Mouse (Mus musculus): ENCODE measurements around the gene Tomt.

The Tomt gene

GRCm38 (mm10) chr7:101857094-101857493 lies 49.1 kb downstream of the Tomt start, which contains the start of gene Folr2:
Gene Folr2, minus strand, starts transcription at chr7:101857194.
- no peak for DNase-seq (ENCODE audit: low spot score)

GRCm38 (mm10) chr7:101853816-101854215 lies 52.3 kb downstream of the Tomt start:
- DNase-seq (ENCODE audit: low spot score): no peak

- no peak for DNase-seq (ENCODE audit: low spot score)
Observed at GRCm38 (mm10) chr7:101852846-101853245, 53.3 kb downstream of the Tomt start.

GRCm38 (mm10) chr7:101851689-101852088 lies 54.5 kb downstream of the Tomt start:
- no peak for DNase-seq (ENCODE audit: low spot score)
